Mouse (Mus musculus): ENCODE measurements around the gene Pex14.

GRCm38 (mm10) chr4:149040289-149040688, 59.4 kb downstream of the Pex14 start:
- TF ChIP-seq CTCF (IDR thresholded peaks at IDR 0.05; ENCODE audit: low read depth, low read length) (no peak), POLR2A (IDR thresholded peaks at IDR 0.05; ENCODE audit: borderline replicate concordance, low read depth, low read length) (no peak)
